Mouse (Mus musculus) spleen, adult 2 months (tissue): ENCODE results near the gene Nectin2.

Experiments
- CTCF ChIP-seq: fragments of 200-500 bp; IDR thresholded peaks from 2 replicates; pipeline ENCODE4 v1.5.1; 2011; ENCODE audit warnings: mild to moderate bottlenecking, inconsistent platforms; ENCODE audit not compliant: insufficient read depth, insufficient read length, insufficient replicate concordance; ENCODE audit errors: extremely low read depth
- POLR2A ChIP-seq: fragments of 200-500 bp; IDR thresholded peaks from 2 replicates; pipeline ENCODE4 v1.6.1; 2011; ENCODE audit warnings: low read depth, low read length, inconsistent platforms

- TF ChIP-seq POLR2A (no peak), CTCF (no peak)
Measured at GRCm38 (mm10) chr7:19738771-19739170, 11.5 kb downstream of the Nectin2 start.
